Mouse (Mus musculus) CH12.LX (cell line): ENCODE measurements around the gene Olfr642. TPM values are rescaled to one million over a fixed set of nuclear protein-coding genes. Genes with fewer than 3 reads are reported as not detected.

Source experiments
- DNase-seq: peaks from one replicate; pipeline ENCODE4 v3.0.0-alpha.2; 2013; ENCODE audit errors: extremely low read depth
- H3K27ac ChIP-seq: 2 replicates; pipeline ENCODE4 v1.5.1; 2012; ENCODE audit warnings: low read depth, mild to moderate bottlenecking, control low read depth, moderate library complexity; ENCODE audit not compliant: insufficient read depth
- H3K27me3 ChIP-seq: replicated peaks from 2 replicates; pipeline ENCODE3; 2012; ENCODE audit warnings: inconsistent platforms
- H3K36me3 ChIP-seq, 2 experiments: replicated peaks in 1 of 2; 2 replicates each; pipeline versions ENCODE3 to v1.6.1; 2012; ENCODE audit warnings: inconsistent platforms in 1 of 2, low read length in 1 of 2, mild to moderate bottlenecking in 1 of 2, mixed read lengths in 1 of 2, moderate library complexity in 1 of 2; ENCODE audit not compliant: control insufficient read depth in 1 of 2, insufficient read depth in 1 of 2
- H3K4me1 ChIP-seq, 2 experiments: 2 replicates each; pipeline ENCODE4 v1.6.1; 2012; ENCODE audit warnings: inconsistent platforms in 1 of 2, moderate library complexity in 1 of 2; ENCODE audit not compliant: insufficient read depth in 2 of 2, control insufficient read depth in 1 of 2
- H3K4me2 ChIP-seq: 2 replicates; pipeline ENCODE4 v1.6.1; 2012; ENCODE audit warnings: low read depth, mild to moderate bottlenecking, control low read depth; ENCODE audit not compliant: poor library complexity, insufficient read depth, severe bottlenecking
- H3K4me3 ChIP-seq, 3 experiments: fragments of 150-350 bp in 1 of 3; sonication (generic) in 1 of 3; replicated peaks in 1 of 3; 2 replicates each; pipeline versions ENCODE3 to v1.5.1; 2011 to 2012; ENCODE audit warnings: low read depth in 2 of 3, low read length in 2 of 3, mild to moderate bottlenecking in 2 of 3, moderate library complexity in 2 of 3, control low read depth in 1 of 3, improper control_type of control experiment in 1 of 3, inconsistent platforms in 1 of 3, mixed read lengths in 1 of 3; ENCODE audit not compliant: poor library complexity in 1 of 3
- H3K79me2 ChIP-seq: replicated peaks from 2 replicates; pipeline ENCODE4 v1.6.1; 2012; ENCODE audit warnings: mild to moderate bottlenecking, moderate library complexity; ENCODE audit not compliant: control insufficient read depth, poor library complexity, insufficient read depth, severe bottlenecking; ENCODE audit errors: extremely low read depth
- H3K9ac ChIP-seq: 2 replicates; pipeline ENCODE4 v1.6.1; 2012; ENCODE audit warnings: low read depth, mild to moderate bottlenecking, control low read depth, moderate library complexity; ENCODE audit not compliant: insufficient read depth
- H3K9me3 ChIP-seq: replicated peaks from 2 replicates; pipeline ENCODE3; 2012; ENCODE audit warnings: low read length, inconsistent platforms, mixed read lengths
- CHD2 ChIP-seq: IDR thresholded peaks from 2 replicates; pipeline ENCODE4 v1.6.1; 2011; ENCODE audit warnings: low read length, improper control_type of control experiment
- CTCF ChIP-seq, 2 experiments: IDR thresholded peaks in 1 of 2; conservative IDR thresholded peaks in 1 of 2; 2 replicates each; pipeline ENCODE4 v1.5.1; 2011 to 2012; ENCODE audit warnings: low read depth in 2 of 2, low read length in 2 of 2, improper control_type of control experiment in 1 of 2, inconsistent platforms in 1 of 2, mild to moderate bottlenecking in 1 of 2, moderate library complexity in 1 of 2
- ELF1 ChIP-seq: IDR thresholded peaks from 2 replicates; pipeline ENCODE4 v1.6.1; 2014; ENCODE audit warnings: low read depth, mild to moderate bottlenecking, inconsistent platforms, low read length, improper control_type of control experiment
- ETS1 ChIP-seq: conservative IDR thresholded peaks from 2 replicates; pipeline ENCODE4 v1.6.1; 2012; ENCODE audit warnings: low read depth, mild to moderate bottlenecking, inconsistent platforms, low read length, improper control_type of control experiment, moderate library complexity
- GABPA ChIP-seq: IDR thresholded peaks from 2 replicates; pipeline ENCODE4 v1.6.1; 2012; ENCODE audit warnings: low read depth, low read length, improper control_type of control experiment, inconsistent platforms; ENCODE audit not compliant: insufficient replicate concordance
- HCFC1 ChIP-seq: IDR thresholded peaks from 2 replicates; pipeline ENCODE4 v1.6.1; 2012; ENCODE audit warnings: low read depth, mild to moderate bottlenecking, inconsistent platforms, low read length, improper control_type of control experiment
- IRF4 ChIP-seq: IDR thresholded peaks from 2 replicates; pipeline ENCODE4 v1.6.1; 2014; ENCODE audit warnings: low read depth, mild to moderate bottlenecking, inconsistent platforms, low read length, improper control_type of control experiment
- JUN ChIP-seq: IDR thresholded peaks from 2 replicates; pipeline ENCODE4 v1.6.1; 2011; ENCODE audit warnings: low read depth, mild to moderate bottlenecking, low read length, improper control_type of control experiment, moderate library complexity; ENCODE audit not compliant: insufficient read depth
- KAT2A ChIP-seq: IDR thresholded peaks from 2 replicates; pipeline ENCODE4 v1.6.1; 2012; ENCODE audit warnings: low read length, improper control_type of control experiment, inconsistent platforms; ENCODE audit not compliant: insufficient replicate concordance
- MAFK ChIP-seq: IDR thresholded peaks from 2 replicates; pipeline ENCODE4 v1.6.1; 2011; ENCODE audit warnings: low read length, improper control_type of control experiment; ENCODE audit not compliant: insufficient replicate concordance
- MAX ChIP-seq: IDR thresholded peaks from 2 replicates; pipeline ENCODE4 v1.6.1; 2011; ENCODE audit warnings: low read length, improper control_type of control experiment
- MAZ ChIP-seq: IDR thresholded peaks from 2 replicates; pipeline ENCODE4 v1.6.1; 2012; ENCODE audit warnings: low read depth, mild to moderate bottlenecking, inconsistent platforms, low read length, improper control_type of control experiment, moderate library complexity
- MEF2A ChIP-seq: IDR thresholded peaks from 2 replicates; pipeline ENCODE4 v1.6.1; 2014; ENCODE audit warnings: low read depth, mild to moderate bottlenecking, inconsistent platforms, low read length, improper control_type of control experiment, borderline replicate concordance
- MXI1 ChIP-seq: IDR thresholded peaks from 2 replicates; pipeline ENCODE4 v1.6.1; 2011; ENCODE audit warnings: mild to moderate bottlenecking, low read depth, low read length, improper control_type of control experiment
- NELFE ChIP-seq: IDR thresholded peaks from 2 replicates; pipeline ENCODE4 v1.6.1; 2011; ENCODE audit warnings: low read depth, low read length, improper control_type of control experiment
- PAX5 ChIP-seq: IDR thresholded peaks from 2 replicates; pipeline ENCODE4 v1.6.1; 2012; ENCODE audit warnings: low read length, inconsistent platforms, mixed read lengths
- POLR2AphosphoS2 ChIP-seq: IDR thresholded peaks from 2 replicates; pipeline ENCODE4 v1.6.1; 2011; ENCODE audit warnings: low read depth, low read length, improper control_type of control experiment
- RAD21 ChIP-seq: IDR thresholded peaks from 2 replicates; pipeline ENCODE4 v1.6.1; 2011; ENCODE audit warnings: low read depth, mild to moderate bottlenecking, low read length, improper control_type of control experiment, moderate library complexity
- RCOR1 ChIP-seq: conservative IDR thresholded peaks from 2 replicates; pipeline ENCODE4 v1.6.1; 2012; ENCODE audit warnings: low read depth, mild to moderate bottlenecking, inconsistent platforms, low read length, improper control_type of control experiment
- SIN3A ChIP-seq: IDR thresholded peaks from 2 replicates; pipeline ENCODE4 v1.6.1; 2012; ENCODE audit warnings: low read length, improper control_type of control experiment, inconsistent platforms
- TCF12 ChIP-seq: IDR thresholded peaks from 2 replicates; pipeline ENCODE4 v1.6.1; 2014; ENCODE audit warnings: low read depth, mild to moderate bottlenecking, inconsistent platforms, low read length, improper control_type of control experiment
- USF2 ChIP-seq: conservative IDR thresholded peaks from 2 replicates; pipeline ENCODE4 v1.6.1; 2011; ENCODE audit warnings: low read depth, low read length, improper control_type of control experiment
- dilution Hi-C: fragments of 300-500 bp; cut with MboI; formaldehyde crosslinking; loops from 2 replicates; pipeline ENCODE4 v1.14.3; 2020; ENCODE audit warnings: low sequenced_read_pairs; ENCODE audit not compliant: extremely low pct_unique_long_range_greater_than_20kb, extremely low pct_ligation_motif_present
- in situ Hi-C: fragments of 300-500 bp; cut with MboI; formaldehyde crosslinking; loops from 3 replicates; pipeline ENCODE4 v1.14.3; 2019; ENCODE audit warnings: low sequenced_read_pairs, low pct_ligation_motif_present, low pct_unique_long_range_greater_than_20kb, mixed read lengths
- polyA plus RNA-seq: library from polyadenylated mRNA; unstranded; fragments of >175 nt; gene quantifications from 2 replicates; pipeline ENCODE4 v1.2.1, GENCODE M21; 2012; ENCODE audit warnings: low read depth; ENCODE audit not compliant: insufficient read length
- total RNA-seq, 2 experiments: library from RNA; depleted of rRNA; stranded (reverse); fragments of 300-350 nt in 1 of 2; fragments of >200 nt in 1 of 2; gene quantifications; 2 replicates each; pipeline ENCODE4 v1.2.3; 2012 to 2014

Olfr642 gene
- total and polyA plus RNA-seq, 3 experiments, result not detected

- dilution Hi-C loops (no loop called here), in situ Hi-C loops (no loop called here)
- H3K36me3 ChIP-seq, result no peaks in the 10 kb centered on the region
- TF ChIP-seq MXI1 (no peak), RCOR1 (no peak), KAT2A (no peak), RAD21 (no peak), USF2 (no peak), MAZ (no peak), TCF12 (no peak), POLR2AphosphoS2 (no peak), IRF4 (no peak), PAX5 (no peak), MAX (no peak), CHD2 (no peak), NELFE (no peak), CTCF (conservative IDR thresholded peaks at IDR 0.05 in 1 of 2, IDR thresholded peaks at IDR 0.05 in 1 of 2; ENCODE audit: low read depth in 2 of 2, low read length in 2 of 2) (no peak), SIN3A (no peak), GABPA (no peak)
- no peak within 1 kb of the TSS for H3K9ac ChIP-seq
- H3K4me3 ChIP-seq, result no peak within 1 kb of the TSS
- H3K27ac ChIP-seq, result no peak within 1 kb of the TSS
- no peaks in the 10 kb centered on the region for H3K79me2 ChIP-seq
- H3K4me2 ChIP-seq, result no peak within 1 kb of the TSS
- H3K4me1 ChIP-seq, result no peaks in the 10 kb centered on the region
- DNase-seq, result no peak
- peaks cover 1% of the 10 kb centered on the region for H3K27me3 ChIP-seq
- H3K9me3 ChIP-seq, result no peaks in the 10 kb centered on the region
Observed at GRCm38 (mm10) chr7:104017203-104017602, 35.3 kb downstream of the Olfr642 start, which contains the start of gene Olfr639. Gene Olfr639 (minus strand): TSS chr7:104017303.

- dilution Hi-C loops (no loop called here), in situ Hi-C loops (no loop called here)
- Histone ChIP-seq H3K4me2 (no peak overlapping the region), H3K79me2 (no peaks in the 10 kb centered on the region), H3K27me3 (no peaks in the 10 kb centered on the region), H3K4me3 (no peak overlapping the region), H3K9me3 (no peaks in the 10 kb centered on the region), H3K27ac (no peak overlapping the region), H3K4me1 (no peaks in the 10 kb centered on the region), H3K36me3 (no peaks in the 10 kb centered on the region), H3K9ac (no peak overlapping the region)
- TF ChIP-seq GABPA (no peak), MAZ (no peak), HCFC1 (no peak), ELF1 (no peak), MEF2A (no peak), MAFK (no peak), ETS1 (no peak), JUN (no peak)
- no peak for DNase-seq
Observed at GRCm38 (mm10) chr7:103999124-103999523, 53.3 kb downstream of the Olfr642 start.
